Mouse (Mus musculus) macrophage (primary cell): ENCODE measurements around the gene Gtf2h5. TPM values are rescaled to one million over a fixed set of nuclear protein-coding genes. Genes with fewer than 3 reads are reported as not detected.

Experiments used
- H3K27ac ChIP-seq: fragments of 350-480 bp; formaldehyde crosslinking; 2 replicates; pipeline ENCODE4 v1.9.0; 2021
- H3K36me3 ChIP-seq: fragments of 350-480 bp; formaldehyde crosslinking; 2 replicates; pipeline ENCODE4 v1.9.0; 2021; ENCODE audit errors: inconsistent target
- H3K4me3 ChIP-seq: fragments of 350-480 bp; formaldehyde crosslinking; 2 replicates; pipeline ENCODE4 v1.9.0; 2021; ENCODE audit errors: inconsistent target
- H3K79me2 ChIP-seq: fragments of 350-480 bp; formaldehyde crosslinking; 2 replicates; pipeline ENCODE4 v1.9.0; 2021; ENCODE audit errors: inconsistent target
- WGBS: methylation state at CpG from one replicate; pipeline ENCODE4 v1.1.7; 2026; ENCODE audit warnings: inconsistent platforms; ENCODE audit not compliant: missing documents; 5-methylcytosine and 5-hydroxymethylcytosine counted together
- polyA plus RNA-seq: library from polyadenylated mRNA; stranded (reverse); fragments of 250-400 nt; gene quantifications from 3 replicates; pipeline ENCODE4 v1.2.4, GENCODE M21; 2018; ENCODE audit warnings: inconsistent platforms

Gtf2h5 gene
- polyA plus RNA-seq, 1 experiment from 2014 or later = 32.2 TPM

- 91% methylated on average over 3 of the region's 3 CpGs for WGBS
- Histone ChIP-seq H3K79me2 (no peaks in the 10 kb centered on the region), H3K36me3 (0 out of 2 replicates have a peak, but pooled peaks cover 14% of the 10 kb centered on the region), H3K4me3 (no peak overlapping the region), H3K27ac (0 out of 2 replicates have a peak overlapping the region, but pooled peaks have one; percentile 2)
Observed at GRCm38 (mm10) chr17:6128039-6128438, 48.5 kb downstream of the Gtf2h5 start.

- H3K36me3 ChIP-seq = 0 out of 2 replicates have a peak, but pooled peaks cover 4% of the 10 kb centered on the region
- no peak overlapping the region for H3K4me3 ChIP-seq
- no peaks in the 10 kb centered on the region for H3K79me2 ChIP-seq
- WGBS = 82% methylated on average over 4 of the region's 4 CpGs
- no peak overlapping the region for H3K27ac ChIP-seq
Observed at GRCm38 (mm10) chr17:6129361-6129760, 49.8 kb downstream of the Gtf2h5 start.

DNA sequence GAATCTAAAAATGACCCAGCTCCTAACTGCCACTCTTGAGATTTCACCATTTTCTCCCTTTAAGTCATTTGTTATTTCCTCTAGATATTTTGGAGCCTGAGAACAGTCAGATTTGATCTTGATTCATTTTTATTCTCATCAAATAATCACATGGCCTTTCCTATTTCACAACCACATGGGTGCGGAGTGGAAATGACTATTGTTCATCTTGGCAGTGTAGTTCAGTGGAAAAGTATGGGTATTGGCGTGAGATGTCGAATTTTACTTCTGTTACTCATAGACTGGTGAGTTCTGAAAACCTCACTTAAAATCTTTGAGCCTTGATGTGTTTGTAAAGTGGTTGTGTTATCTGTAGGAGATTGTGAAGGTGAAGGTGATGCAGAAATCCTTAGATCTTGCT lies 51.5 kb downstream of the Gtf2h5 start:
- 92% methylated on average over 3 of the region's 3 CpGs for WGBS
- no peaks in the 10 kb centered on the region for H3K36me3 ChIP-seq
- no peaks in the 10 kb centered on the region for H3K79me2 ChIP-seq

More for the DNA sequence above, 51.5 kb downstream of the Gtf2h5 start:
- no peak overlapping the region for H3K4me3 ChIP-seq
- no peak overlapping the region for H3K27ac ChIP-seq

Other genes with a start within 250 kb of the Gtf2h5 start
- gene Snx9, start 238.5 kb upstream of the Gtf2h5 start, polyA plus RNA-seq = 68.0 to 101 TPM (median 94.1 TPM) in 3 replicates
- 6.0 to 14.0 TPM (median 7.9 TPM) in 3 replicates for gene Synj2, start 138.5 kb upstream of the Gtf2h5 start, polyA plus RNA-seq
- 3.6 to 5.3 TPM (median 3.6 TPM) in 3 replicates for gene Serac1, start within 50 bp of the Gtf2h5 start, polyA plus RNA-seq
- 31.1 to 65.5 TPM (median 44.2 TPM) in 3 replicates for gene Tulp4, start 26.7 kb downstream of the Gtf2h5 start, polyA plus RNA-seq
- gene Tmem181a, start 177.1 kb downstream of the Gtf2h5 start, polyA plus RNA-seq = 12.7 to 21.3 TPM (median 19.3 TPM) in 3 replicates
- gene Dynlt1a, start 237.7 kb downstream of the Gtf2h5 start, polyA plus RNA-seq = 7.5 to 14.1 TPM (median 7.8 TPM) in 3 replicates